Mouse (Mus musculus) macrophage (primary cell): ENCODE measurements around the gene Srsf2. TPM values are rescaled to one million over a fixed set of nuclear protein-coding genes. Genes with fewer than 3 reads are reported as not detected.
"Not testable (repeated sequence)": the region's sequence is repeated elsewhere in the genome, so short reads cannot be mapped to it uniquely, and the experiment has no call there.

ENCODE experiments used
- H3K27ac ChIP-seq: fragments of 350-480 bp; formaldehyde crosslinking; 2 replicates; pipeline ENCODE4 v1.9.0; 2021
- H3K36me3 ChIP-seq: fragments of 350-480 bp; formaldehyde crosslinking; 2 replicates; pipeline ENCODE4 v1.9.0; 2021; ENCODE audit errors: inconsistent target
- H3K4me3 ChIP-seq: fragments of 350-480 bp; formaldehyde crosslinking; 2 replicates; pipeline ENCODE4 v1.9.0; 2021; ENCODE audit errors: inconsistent target
- H3K79me2 ChIP-seq: fragments of 350-480 bp; formaldehyde crosslinking; 2 replicates; pipeline ENCODE4 v1.9.0; 2021; ENCODE audit errors: inconsistent target
- WGBS: methylation state at CpG from one replicate; pipeline ENCODE4 v1.1.7; 2026; ENCODE audit warnings: inconsistent platforms; ENCODE audit not compliant: missing documents; 5-methylcytosine and 5-hydroxymethylcytosine counted together
- polyA plus RNA-seq: library from polyadenylated mRNA; stranded (reverse); fragments of 250-400 nt; gene quantifications from 3 replicates; pipeline ENCODE4 v1.2.4, GENCODE M21; 2018; ENCODE audit warnings: inconsistent platforms

The Srsf2 gene
- polyA plus RNA-seq, 1 experiment from 2014 or later: 176 TPM

- H3K36me3 ChIP-seq: peaks cover 61% of the 10 kb centered on the region
- peak overlapping the region; percentile 31; the same call in 1 of the 2 replicates for H3K4me3 ChIP-seq
- 69% methylated on average over 4 of the region's 4 CpGs for WGBS
Measured at GRCm38 (mm10) chr11:116869641-116870040, 16.7 kb upstream of the Srsf2 start.

GRCm38 (mm10) chr11:116869223-116869622 lies 16.3 kb upstream of the Srsf2 start:
- Histone ChIP-seq H3K79me2 (peaks cover 56% of the 10 kb centered on the region), H3K4me3 (peak overlapping the region; percentile 31), H3K27ac (peak overlapping the region; percentile 97), H3K36me3 (peaks cover 61% of the 10 kb centered on the region)
- 91% methylated on average over 8 of the region's 8 CpGs for WGBS

More at GRCm38 (mm10) chr11:116869641-116870040, 16.7 kb upstream of the Srsf2 start:
- peaks cover 55% of the 10 kb centered on the region for H3K79me2 ChIP-seq
- peak overlapping the region; percentile 97 for H3K27ac ChIP-seq

DNA sequence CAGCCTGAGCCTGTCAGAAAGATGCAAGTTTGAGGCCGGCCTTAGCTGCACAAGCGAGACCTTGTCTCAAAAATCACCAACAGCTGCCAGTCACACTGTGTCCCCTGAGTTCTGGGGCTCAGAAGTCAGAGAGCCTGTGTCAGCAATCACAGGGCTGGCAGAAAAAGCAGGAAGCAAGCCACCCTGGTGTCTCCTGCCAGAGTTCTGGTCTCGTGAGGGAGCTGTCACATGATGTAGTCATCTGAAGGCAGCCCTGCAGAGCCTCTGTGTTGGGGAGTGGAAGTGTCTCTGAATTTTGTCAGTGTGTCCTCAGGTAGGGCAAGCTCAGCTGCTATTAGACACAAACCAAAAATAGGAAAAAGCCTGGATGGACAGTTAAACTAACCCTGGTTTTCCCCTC lies 15.2 kb upstream of the Srsf2 start:
- peak overlapping the region; percentile 97 for H3K27ac ChIP-seq
- H3K79me2 ChIP-seq: peaks cover 66% of the 10 kb centered on the region
- peaks cover 61% of the 10 kb centered on the region for H3K36me3 ChIP-seq
- peak overlapping the region; percentile 31 for H3K4me3 ChIP-seq
- 46% methylated on average over 3 of the region's 3 CpGs for WGBS

DNA sequence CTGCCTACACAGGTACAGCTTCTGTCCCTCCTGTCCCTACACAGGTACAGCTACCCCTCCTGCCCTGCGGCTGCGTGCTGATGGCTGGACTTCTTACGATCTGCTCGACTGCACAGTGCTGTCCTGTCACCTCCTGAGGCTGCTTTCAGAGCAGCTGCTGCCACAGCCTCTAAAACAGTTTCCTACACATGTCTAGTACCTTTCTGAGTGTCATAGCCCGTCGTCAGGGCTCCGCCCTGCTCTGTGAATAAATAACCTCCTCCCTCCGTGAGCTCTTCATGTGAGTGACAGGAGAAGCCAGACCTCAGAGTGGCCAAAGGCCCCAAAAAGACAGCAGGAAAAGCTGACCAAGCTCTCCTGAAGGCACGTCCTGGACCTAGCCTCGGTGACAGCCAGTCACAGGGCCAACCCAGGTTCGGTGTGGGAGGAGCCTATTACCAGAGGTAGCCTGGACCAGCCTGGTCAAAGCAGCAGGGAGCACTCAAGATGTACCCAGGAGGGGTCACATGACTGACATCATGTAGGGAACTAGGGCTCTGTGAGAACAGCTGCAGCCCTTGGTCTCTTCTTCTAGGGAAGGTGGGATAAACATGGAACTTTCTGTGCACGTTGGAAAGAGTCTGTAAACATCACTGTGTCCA lies 13.2 kb upstream of the Srsf2 start:
- H3K27ac ChIP-seq: peak overlapping the region; percentile 4; the same call in 1 of the 2 replicates
- H3K79me2 ChIP-seq: peaks cover 68% of the 10 kb centered on the region
- H3K36me3 ChIP-seq: peaks cover 59% of the 10 kb centered on the region
- WGBS: 89% methylated on average over 12 of the region's 12 CpGs
- no peak overlapping the region for H3K4me3 ChIP-seq

DNA sequence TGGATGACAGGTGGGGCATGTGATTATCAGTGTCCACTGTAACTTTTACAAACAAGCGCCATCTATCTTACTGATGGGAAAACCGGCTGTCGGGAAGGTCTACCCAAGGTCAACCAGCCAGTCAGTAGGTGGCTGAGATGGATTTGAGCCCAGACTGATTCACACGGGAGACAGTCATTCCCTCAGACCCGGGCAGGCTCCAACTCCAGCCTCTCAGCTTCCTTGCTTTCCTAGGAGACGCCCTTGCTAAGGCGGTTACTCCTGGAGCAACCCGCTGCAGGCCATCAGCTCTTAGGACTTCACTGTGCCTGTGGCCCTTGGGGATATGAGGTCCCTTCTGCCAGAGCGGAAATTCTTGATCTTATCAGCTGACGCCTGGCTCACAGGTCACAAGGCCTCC lies 11.6 kb upstream of the Srsf2 start:
- Histone ChIP-seq H3K79me2 (peaks cover 70% of the 10 kb centered on the region), H3K36me3 (peaks cover 69% of the 10 kb centered on the region), H3K27ac (no peak overlapping the region), H3K4me3 (no peak overlapping the region)
- 98% methylated on average over 9 of the region's 10 CpGs for WGBS

GRCm38 (mm10) chr11:116857183-116857850 lies 4.4 kb upstream of the Srsf2 start:
- 95% methylated on average over 12 of the region's 12 CpGs for WGBS
- Histone ChIP-seq H3K36me3 (peaks cover 51% of the 10 kb centered on the region), H3K79me2 (peaks cover 86% of the 10 kb centered on the region), H3K27ac (no peak overlapping the region), H3K4me3 (no peak overlapping the region)

- 14% methylated on average over 10 of the region's 10 CpGs for WGBS
- Histone ChIP-seq H3K4me3 (peak overlapping the region; percentile 88), H3K79me2 (peaks cover 84% of the 10 kb centered on the region), H3K27ac (peak overlapping the region; percentile 95), H3K36me3 (peaks cover 21% of the 10 kb centered on the region)
Measured at GRCm38 (mm10) chr11:116854279-116854678, 1.4 kb upstream of the Srsf2 start.

DNA sequence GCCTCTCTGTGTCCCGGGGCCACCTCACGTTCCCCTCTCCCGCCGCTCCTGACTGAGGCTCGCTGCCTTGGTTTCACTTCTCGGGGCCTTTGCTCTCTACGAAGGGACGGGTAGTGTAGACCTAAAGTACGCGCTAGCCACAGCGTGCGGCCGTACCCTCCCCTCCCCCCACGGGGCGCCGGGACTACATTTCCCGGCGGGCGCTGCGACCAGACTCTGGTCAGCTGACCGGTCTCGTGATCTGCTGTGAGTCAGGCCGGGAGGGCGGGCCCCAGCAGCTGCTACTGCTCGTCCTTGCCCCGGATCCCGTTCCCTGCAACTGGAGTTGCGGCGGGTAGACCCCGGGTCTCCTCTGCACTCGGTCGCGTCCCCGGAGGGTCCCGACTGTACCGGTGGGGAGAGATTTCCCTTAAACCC lies 626 bp upstream of the Srsf2 start:
- Histone ChIP-seq H3K79me2 (peaks cover 84% of the 10 kb centered on the region), H3K36me3 (peaks cover 14% of the 10 kb centered on the region; the same call in 1 of the 2 replicates), H3K4me3 (peak overlapping the region; percentile 88), H3K27ac (peak overlapping the region; percentile 95)
- under 1% methylated on average over 28 of the region's 36 CpGs for WGBS

DNA sequence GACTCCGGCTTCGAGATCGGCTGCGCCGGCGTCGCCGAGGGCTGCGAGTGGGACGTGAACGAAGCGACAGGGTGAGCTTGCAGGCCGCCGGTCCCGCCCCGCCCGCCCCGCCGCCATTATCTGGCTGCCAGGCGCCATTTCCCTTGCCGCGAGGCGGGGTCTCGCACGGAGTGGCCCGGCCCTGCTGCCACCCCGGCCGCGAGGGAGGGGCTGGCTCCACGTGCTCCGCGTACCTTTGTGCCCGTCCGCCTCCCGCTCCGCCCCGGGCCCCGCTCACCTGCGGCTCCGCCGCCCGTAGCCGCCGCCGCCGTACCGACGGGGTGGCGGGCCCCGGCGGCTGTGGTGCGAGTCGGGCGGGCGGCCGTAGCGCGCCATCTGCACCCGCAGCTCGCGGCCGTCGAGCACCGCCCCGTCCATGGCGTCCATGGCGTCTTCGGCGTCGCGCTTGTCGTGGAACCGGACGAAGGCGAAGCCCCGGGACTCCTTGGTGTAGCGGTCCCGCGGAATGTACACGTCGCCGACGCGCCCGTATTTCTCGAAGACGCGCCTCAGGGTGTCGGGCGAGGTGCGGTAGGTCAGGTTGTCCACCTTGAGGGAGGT lies 503 bp downstream of the Srsf2 start, which contains the start of gene Mfsd11:
Gene Mfsd11 (plus strand): TSS at position 150 of the 600 bp plus-strand sequence.
- WGBS: under 1% methylated on average over 51 of the region's 91 CpGs
- H3K79me2 ChIP-seq: peaks cover 84% of the 10 kb centered on the region
- H3K27ac ChIP-seq: peak within 1 kb of the TSS; percentile 95
- H3K4me3 ChIP-seq: peak within 1 kb of the TSS; percentile 92
- 0 out of 2 replicates have a peak, but pooled peaks cover 22% of the 10 kb centered on the region for H3K36me3 ChIP-seq

DNA sequence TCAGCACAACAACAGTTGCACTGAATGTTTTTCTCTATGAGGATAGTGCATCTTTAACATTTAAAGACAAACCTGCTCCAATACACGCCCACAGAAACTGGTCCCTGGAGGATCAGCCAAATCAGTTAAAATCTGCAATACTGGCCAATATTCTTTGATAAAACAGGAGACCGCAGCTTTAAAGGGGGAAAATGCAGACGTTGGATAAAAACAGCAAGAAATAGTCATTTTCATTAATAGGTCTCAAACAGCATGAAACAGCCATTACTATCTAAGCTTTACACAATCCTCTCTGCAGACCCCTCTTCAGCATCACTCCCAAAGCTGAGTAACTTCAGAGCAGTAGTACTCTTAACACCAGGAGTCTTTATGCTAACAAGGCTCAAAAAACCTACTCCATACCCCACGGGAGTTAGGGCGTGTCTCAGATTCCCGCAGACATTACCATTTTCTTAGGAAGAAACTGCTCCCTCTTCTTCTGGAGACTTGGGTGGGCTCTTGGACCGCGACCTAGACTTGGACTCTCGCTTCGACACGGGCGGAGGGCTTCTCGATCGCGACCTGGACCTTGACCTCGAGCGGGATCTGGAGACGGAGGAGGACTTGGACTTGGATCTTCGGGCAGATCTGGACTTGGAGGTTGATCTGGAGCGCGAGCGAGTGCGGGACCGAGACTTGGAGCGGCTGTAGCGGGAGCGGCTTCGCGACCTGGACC lies 1.2 kb downstream of the Srsf2 start:
- Histone ChIP-seq H3K79me2 (peaks cover 84% of the 10 kb centered on the region), H3K4me3 (peak overlapping the region; percentile 92), H3K27ac (peak overlapping the region; percentile 84), H3K36me3 (0 out of 2 replicates have a peak, but pooled peaks cover 19% of the 10 kb centered on the region)
- under 1% methylated on average over 29 of the region's 29 CpGs for WGBS

GRCm38 (mm10) chr11:116850833-116851477 lies 1.9 kb downstream of the Srsf2 start:
- peaks cover 84% of the 10 kb centered on the region for H3K79me2 ChIP-seq
- WGBS: 24% methylated on average over 5 of the region's 6 CpGs
- H3K36me3 ChIP-seq: 0 out of 2 replicates have a peak, but pooled peaks cover 11% of the 10 kb centered on the region
- peak overlapping the region; percentile 92 for H3K4me3 ChIP-seq
- H3K27ac ChIP-seq: peak overlapping the region; percentile 84

GRCm38 (mm10) chr11:116850085-116850484 lies 2.8 kb downstream of the Srsf2 start:
- WGBS: 3% methylated on average over 4 of the region's 4 CpGs
- H3K79me2 ChIP-seq: peaks cover 84% of the 10 kb centered on the region
- 0 out of 2 replicates have a peak, but pooled peaks cover 8% of the 10 kb centered on the region for H3K36me3 ChIP-seq
- H3K4me3 ChIP-seq: peak overlapping the region; percentile 92
- H3K27ac ChIP-seq: peak overlapping the region; percentile 84

DNA sequence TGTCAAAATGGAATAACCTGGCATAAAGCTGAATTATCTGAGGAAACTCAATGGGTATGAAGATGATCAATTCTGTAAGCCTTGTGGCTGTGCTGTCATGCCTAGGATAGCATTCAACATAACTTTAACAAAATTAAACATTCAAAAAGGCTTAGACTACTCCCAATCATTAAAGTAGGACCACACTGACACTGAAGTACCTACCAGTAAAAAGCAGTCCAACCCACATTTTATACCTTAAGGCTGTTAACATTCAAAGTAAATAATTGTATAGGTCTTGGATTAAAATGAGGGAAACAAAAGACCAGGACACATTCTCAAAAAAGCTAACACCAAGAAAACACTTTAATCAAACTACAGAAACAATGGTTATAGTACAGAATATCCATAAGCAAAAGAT lies 3.3 kb downstream of the Srsf2 start:
- Histone ChIP-seq H3K27ac (peak overlapping the region; percentile 84; the same call in 1 of the 2 replicates), H3K79me2 (peaks cover 84% of the 10 kb centered on the region), H3K36me3 (0 out of 2 replicates have a peak, but pooled peaks cover 8% of the 10 kb centered on the region), H3K4me3 (peak overlapping the region; percentile 92)

DNA sequence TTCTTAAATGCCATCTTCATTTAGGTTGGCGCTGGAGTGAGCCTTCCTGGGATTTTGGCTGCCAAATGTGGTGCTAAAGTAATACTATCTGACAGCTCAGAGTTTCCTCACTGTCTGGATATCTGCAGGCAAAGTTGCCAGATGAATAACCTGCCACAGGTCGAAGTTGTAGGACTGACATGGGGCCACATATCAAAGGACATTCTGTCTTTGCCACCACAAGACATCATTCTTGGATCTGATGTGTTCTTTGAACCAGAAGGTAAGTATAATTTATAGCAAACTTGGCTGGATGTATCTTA lies 4.1 kb downstream of the Srsf2 start:
- not testable (repeated sequence) for H3K36me3 ChIP-seq, H3K4me3 ChIP-seq, H3K27ac ChIP-seq
- peaks cover 84% of the 10 kb centered on the region for H3K79me2 ChIP-seq
- WGBS: 81% methylated on average over 2 of the region's 2 CpGs
